Mouse (Mus musculus) embryonic facial prominence, embryonic 15.5 days (tissue): Measurements from ENCODE around the gene Arhgef16. TPM values are rescaled to one million over a fixed set of nuclear protein-coding genes. Genes with fewer than 3 reads are reported as not detected.

ENCODE experiments used
- ATAC-seq: fragments of 200-750 bp; cut with Nextera tagmentation; 2 replicates; pipeline ENCODE4 v1.8.0; 2017; ENCODE audit warnings: low read depth, moderate TSS enrichment; ENCODE audit not compliant: insufficient number of reproducible peaks, low FRiP score, low TSS enrichment
- H3K27ac ChIP-seq: fragments of 300-500 bp; sonication (generic); replicated peaks from 2 replicates; pipeline ENCODE4 v1.5.1; 2015; ENCODE audit warnings: mild to moderate bottlenecking, inconsistent platforms
- H3K27me3 ChIP-seq: fragments of 300-500 bp; sonication (generic); 2 replicates; pipeline ENCODE4 v1.6.1; 2015; ENCODE audit warnings: inconsistent platforms
- H3K36me3 ChIP-seq: fragments of 300-500 bp; sonication (generic); 2 replicates; pipeline ENCODE4 v1.6.1; 2015; ENCODE audit warnings: mild to moderate bottlenecking, inconsistent platforms
- H3K4me1 ChIP-seq: fragments of 300-500 bp; sonication (generic); 2 replicates; pipeline ENCODE4 v1.6.1; 2015; ENCODE audit warnings: inconsistent platforms
- H3K4me2 ChIP-seq: fragments of 300-500 bp; sonication (generic); replicated peaks from 2 replicates; pipeline ENCODE4 v1.6.1; 2015; ENCODE audit warnings: mild to moderate bottlenecking, inconsistent platforms
- H3K4me3 ChIP-seq: fragments of 300-500 bp; sonication (generic); replicated peaks from 2 replicates; pipeline ENCODE4 v1.5.1; 2015; ENCODE audit warnings: mild to moderate bottlenecking, inconsistent platforms
- H3K9ac ChIP-seq: fragments of 300-500 bp; sonication (generic); 2 replicates; pipeline ENCODE4 v1.6.1; 2015; ENCODE audit warnings: inconsistent platforms
- H3K9me3 ChIP-seq: fragments of 300-500 bp; sonication (generic); replicated peaks from 2 replicates; pipeline ENCODE4 v1.6.1; 2016; ENCODE audit warnings: inconsistent platforms
- WGBS: fragments of 180-500 bp; shearing (Covaris S2); methylation state at CpG from one replicate; pipeline ENCODE4 v1.1.7; 2015; 5-methylcytosine and 5-hydroxymethylcytosine counted together
- polyA plus RNA-seq: library from polyadenylated mRNA; unstranded; fragments of >200 nt; fragmentation: Nextera tagmentation; extraction: Ambion mirVana; gene quantifications from 2 replicates; pipeline ENCODE4 v1.2.1, GENCODE M21; 2015

Arhgef16 gene
- polyA plus RNA-seq, 1 experiment from 2014 or later, result 7.7 TPM

DNA sequence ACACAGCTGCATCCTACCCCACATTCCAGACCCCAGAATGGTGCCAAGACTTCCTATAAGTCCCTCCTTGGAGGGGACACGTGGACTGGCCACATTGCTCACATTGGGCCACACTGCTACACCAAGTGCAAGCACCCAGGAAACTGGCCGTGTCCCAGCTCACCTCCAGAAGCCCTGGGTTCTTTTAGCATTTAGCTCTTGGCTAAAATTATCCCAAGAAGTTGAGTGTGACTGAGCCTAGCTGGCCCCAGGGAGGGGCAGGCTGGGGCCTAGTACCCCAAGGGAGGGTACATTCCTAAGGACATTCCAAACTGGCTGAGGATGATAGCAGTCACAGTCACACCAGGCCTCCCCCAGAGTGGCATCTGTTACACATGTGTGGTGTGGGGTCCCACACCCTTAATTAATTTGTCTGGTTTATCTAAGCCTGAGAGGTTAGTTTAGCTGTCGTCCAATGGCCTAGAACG, 7.7 kb downstream of the Arhgef16 start:
- H3K27ac ChIP-seq, result peak overlapping the region; percentile 22; the same call in 1 of the 2 replicates
- no peaks in the 10 kb centered on the region for H3K9me3 ChIP-seq
- no peak for ATAC-seq
- no peaks in the 10 kb centered on the region for H3K36me3 ChIP-seq
- H3K9ac ChIP-seq, result no peak overlapping the region
- H3K27me3 ChIP-seq, result 0 out of 2 replicates have a peak, but pooled peaks cover under 1% of the 10 kb centered on the region
- no peak overlapping the region for H3K4me2 ChIP-seq
- WGBS, result 28% methylated on average over 4 of the region's 4 CpGs
- H3K4me3 ChIP-seq, result no peak overlapping the region
- H3K4me1 ChIP-seq, result peaks cover 12% of the 10 kb centered on the region

DNA sequence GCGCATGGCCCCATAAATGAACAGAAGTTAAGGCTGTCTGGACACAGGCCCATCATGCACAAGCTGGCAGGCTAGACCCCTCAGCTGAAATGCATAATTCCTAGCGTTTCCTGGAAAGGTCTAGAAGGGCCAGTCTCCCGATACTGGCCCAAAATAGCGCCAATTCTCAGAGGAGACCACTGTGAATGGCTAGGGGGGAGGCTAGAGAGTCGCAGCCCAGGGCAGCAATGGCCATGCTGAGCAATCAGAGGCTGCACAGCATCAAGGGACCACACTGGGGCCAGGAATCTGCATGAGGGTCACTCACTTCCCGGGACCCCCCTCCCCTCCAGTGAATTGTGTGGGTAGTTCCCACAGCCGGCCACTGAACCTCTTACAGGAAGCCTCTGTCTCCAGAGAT, 17.8 kb downstream of the Arhgef16 start:
- H3K9me3 ChIP-seq, result no peaks in the 10 kb centered on the region
- no peak overlapping the region for H3K4me3 ChIP-seq
- no peak for ATAC-seq
- H3K4me2 ChIP-seq, result no peak overlapping the region
- no peak overlapping the region for H3K27ac ChIP-seq
- 66% methylated on average over 7 of the region's 7 CpGs for WGBS
- peaks cover 16% of the 10 kb centered on the region for H3K4me1 ChIP-seq
- no peaks in the 10 kb centered on the region for H3K36me3 ChIP-seq
- H3K9ac ChIP-seq, result no peak overlapping the region
- no peaks in the 10 kb centered on the region for H3K27me3 ChIP-seq

DNA sequence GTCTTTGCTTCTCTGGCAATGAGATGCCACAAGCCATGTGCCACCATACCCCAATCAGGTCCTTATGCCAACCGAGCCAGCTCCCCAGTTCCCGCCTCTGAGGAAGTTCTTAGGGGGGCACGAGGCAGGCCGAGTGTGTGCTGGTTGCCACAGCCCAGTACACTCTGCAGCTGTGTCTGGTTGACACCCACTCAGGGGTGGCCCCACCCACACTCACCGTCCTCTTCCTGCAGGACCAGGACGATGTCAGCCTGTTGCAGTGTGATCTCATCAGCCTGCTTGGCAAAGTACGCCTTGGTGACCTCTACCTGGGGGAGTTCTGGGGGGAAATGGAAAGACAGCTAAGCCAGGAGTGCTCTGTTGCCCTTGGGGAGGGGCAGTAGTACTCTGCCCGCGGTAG, 22.0 kb downstream of the Arhgef16 start:
- Histone ChIP-seq H3K9ac (no peak overlapping the region), H3K27ac (no peak overlapping the region), H3K4me2 (no peak overlapping the region), H3K4me3 (no peak overlapping the region), H3K27me3 (no peaks in the 10 kb centered on the region), H3K9me3 (no peaks in the 10 kb centered on the region), H3K4me1 (peaks cover 16% of the 10 kb centered on the region), H3K36me3 (peaks cover 36% of the 10 kb centered on the region)
- 59% methylated on average over 9 of the region's 9 CpGs for WGBS
- no peak for ATAC-seq

DNA sequence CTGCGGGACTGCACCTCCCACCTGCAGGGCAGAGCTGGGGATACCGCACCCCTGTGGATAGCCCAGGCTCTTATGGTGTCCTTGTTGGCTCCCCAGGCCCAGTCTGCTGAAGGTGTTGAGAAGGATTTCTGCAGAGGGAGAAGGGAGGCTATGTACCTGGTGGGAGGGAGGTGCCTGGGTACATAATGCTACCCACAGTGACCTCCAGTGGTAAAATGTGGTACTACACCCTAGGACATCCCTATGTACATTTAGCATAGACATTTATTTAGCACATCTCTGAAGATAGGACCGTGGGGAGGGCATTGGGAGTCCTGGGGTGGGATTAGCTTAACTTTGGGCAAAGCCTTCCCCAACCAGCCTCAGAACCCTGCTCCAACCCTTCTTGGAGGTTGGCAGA, 28.5 kb downstream of the Arhgef16 start:
- Histone ChIP-seq H3K9me3 (no peaks in the 10 kb centered on the region), H3K9ac (no peak overlapping the region), H3K4me1 (peaks cover 12% of the 10 kb centered on the region; the same call in 1 of the 2 replicates), H3K4me3 (no peak overlapping the region), H3K36me3 (peaks cover 92% of the 10 kb centered on the region), H3K27me3 (no peaks in the 10 kb centered on the region), H3K4me2 (no peak overlapping the region), H3K27ac (no peak overlapping the region)
- WGBS, result 57% methylated on average over 3 of the region's 3 CpGs
- ATAC-seq, result no peak

DNA sequence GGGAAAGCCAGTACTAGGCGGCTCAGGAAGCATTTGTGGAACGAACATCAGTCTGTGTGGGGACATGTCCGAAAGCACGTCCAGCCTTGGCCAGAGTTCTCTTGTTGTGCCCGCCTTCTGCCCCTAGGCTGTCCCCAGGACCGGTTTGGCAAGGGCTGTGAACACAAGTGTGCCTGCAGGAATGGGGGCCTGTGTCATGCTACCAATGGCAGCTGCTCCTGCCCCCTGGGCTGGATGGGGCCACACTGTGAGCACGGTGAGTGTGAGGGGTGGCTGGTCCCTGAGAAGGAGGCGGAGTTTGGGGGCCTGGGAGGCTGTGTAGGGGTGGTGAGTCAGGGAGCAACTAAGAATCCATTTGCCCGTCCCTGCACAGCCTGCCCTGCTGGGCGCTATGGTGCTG, 32.0 kb downstream of the Arhgef16 start:
- H3K4me2 ChIP-seq, result no peak overlapping the region
- H3K9ac ChIP-seq, result no peak overlapping the region
- H3K9me3 ChIP-seq, result no peaks in the 10 kb centered on the region
- H3K4me1 ChIP-seq, result peaks cover 12% of the 10 kb centered on the region; the same call in 1 of the 2 replicates
- 43% methylated on average over 10 of the region's 10 CpGs for WGBS
- no peak overlapping the region for H3K4me3 ChIP-seq
- ATAC-seq, result peak; percentile 20; the same call in 1 of the 2 replicates
- no peaks in the 10 kb centered on the region for H3K27me3 ChIP-seq
- peaks cover 83% of the 10 kb centered on the region for H3K36me3 ChIP-seq
- H3K27ac ChIP-seq, result peak overlapping the region; percentile 3; the same call in 1 of the 2 replicates

DNA sequence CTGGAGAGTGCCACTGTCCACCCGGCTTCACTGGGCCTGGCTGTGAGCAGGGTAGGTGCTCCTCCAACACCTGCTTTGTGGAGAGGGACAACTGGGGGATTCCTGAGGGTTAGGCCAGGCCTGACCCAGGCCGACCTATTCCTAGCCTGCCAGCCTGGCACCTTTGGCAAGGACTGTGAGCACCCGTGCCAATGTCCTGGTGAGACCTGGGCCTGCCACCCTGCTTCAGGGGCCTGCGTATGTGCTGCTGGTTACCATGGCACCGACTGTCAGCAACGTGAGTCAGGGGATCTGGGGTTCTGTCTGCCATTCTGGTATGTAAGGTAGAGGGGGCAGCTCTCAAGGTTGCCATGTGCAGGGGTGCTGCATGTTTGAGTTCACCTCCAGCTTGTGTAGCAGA, 34.0 kb downstream of the Arhgef16 start:
- Histone ChIP-seq H3K4me2 (no peak overlapping the region), H3K36me3 (peaks cover 88% of the 10 kb centered on the region), H3K27ac (no peak overlapping the region), H3K27me3 (no peaks in the 10 kb centered on the region), H3K4me3 (no peak overlapping the region), H3K9ac (no peak overlapping the region), H3K4me1 (peaks cover 12% of the 10 kb centered on the region; the same call in 1 of the 2 replicates), H3K9me3 (no peaks in the 10 kb centered on the region)
- ATAC-seq, result no peak
- WGBS, result 87% methylated on average over 6 of the region's 6 CpGs

DNA sequence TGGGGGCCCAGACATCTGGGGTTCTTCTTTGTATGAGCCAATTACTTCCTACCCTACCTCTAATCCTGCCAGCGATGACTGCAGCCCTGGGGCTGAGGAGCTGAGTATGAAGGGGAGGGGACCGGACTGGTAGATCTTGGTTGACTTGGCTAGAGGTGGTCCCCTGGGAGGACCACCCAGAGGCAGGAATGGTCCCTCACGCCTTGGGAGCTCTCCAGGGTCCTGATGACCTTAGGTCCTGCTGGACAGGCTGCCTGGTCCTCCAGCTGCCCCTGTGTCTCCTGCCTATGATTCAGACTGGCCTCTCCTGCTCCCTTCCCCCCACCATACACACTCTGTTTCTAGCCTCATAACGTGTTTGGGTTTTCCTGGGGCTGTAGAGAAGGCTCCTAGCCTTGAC, 39.4 kb downstream of the Arhgef16 start:
- Histone ChIP-seq H3K4me1 (peaks cover 11% of the 10 kb centered on the region; the same call in 1 of the 2 replicates), H3K27ac (no peak overlapping the region), H3K36me3 (peaks cover 74% of the 10 kb centered on the region), H3K9ac (no peak overlapping the region), H3K4me3 (no peak overlapping the region), H3K27me3 (no peaks in the 10 kb centered on the region), H3K4me2 (no peak overlapping the region), H3K9me3 (no peaks in the 10 kb centered on the region)
- WGBS, result 42% methylated on average over 4 of the region's 4 CpGs
- no peak for ATAC-seq

DNA sequence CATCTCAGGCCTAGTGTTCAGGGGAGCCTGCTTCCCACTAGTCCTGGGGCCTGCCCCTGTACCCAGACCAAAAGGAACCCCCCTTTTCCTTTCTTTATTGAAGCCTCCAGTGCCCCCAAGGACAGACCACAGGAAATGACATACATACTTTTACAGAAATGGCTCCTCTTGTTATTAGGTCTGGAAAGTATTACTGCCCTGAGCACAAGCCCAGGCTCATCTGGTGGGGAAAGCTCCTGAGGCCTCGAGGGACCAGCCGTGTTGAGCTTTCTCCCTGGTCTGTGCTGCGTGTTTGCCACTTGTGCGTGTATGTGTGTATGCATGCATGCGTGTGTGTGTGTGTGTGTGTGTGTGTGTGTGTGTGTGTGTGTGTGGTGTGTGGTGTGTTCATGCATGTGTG, 40.7 kb downstream of the Arhgef16 start:
- 49% methylated on average over 5 of the region's 5 CpGs for WGBS
- Histone ChIP-seq H3K4me1 (peaks cover 11% of the 10 kb centered on the region; the same call in 1 of the 2 replicates), H3K27me3 (no peaks in the 10 kb centered on the region), H3K4me2 (no peak overlapping the region), H3K27ac (peak overlapping the region; percentile 48; the same call in 1 of the 2 replicates), H3K9ac (no peak overlapping the region), H3K36me3 (peaks cover 78% of the 10 kb centered on the region), H3K9me3 (no peaks in the 10 kb centered on the region), H3K4me3 (no peak overlapping the region)
- ATAC-seq, result peak; percentile 48; the same call in 1 of the 2 replicates

DNA sequence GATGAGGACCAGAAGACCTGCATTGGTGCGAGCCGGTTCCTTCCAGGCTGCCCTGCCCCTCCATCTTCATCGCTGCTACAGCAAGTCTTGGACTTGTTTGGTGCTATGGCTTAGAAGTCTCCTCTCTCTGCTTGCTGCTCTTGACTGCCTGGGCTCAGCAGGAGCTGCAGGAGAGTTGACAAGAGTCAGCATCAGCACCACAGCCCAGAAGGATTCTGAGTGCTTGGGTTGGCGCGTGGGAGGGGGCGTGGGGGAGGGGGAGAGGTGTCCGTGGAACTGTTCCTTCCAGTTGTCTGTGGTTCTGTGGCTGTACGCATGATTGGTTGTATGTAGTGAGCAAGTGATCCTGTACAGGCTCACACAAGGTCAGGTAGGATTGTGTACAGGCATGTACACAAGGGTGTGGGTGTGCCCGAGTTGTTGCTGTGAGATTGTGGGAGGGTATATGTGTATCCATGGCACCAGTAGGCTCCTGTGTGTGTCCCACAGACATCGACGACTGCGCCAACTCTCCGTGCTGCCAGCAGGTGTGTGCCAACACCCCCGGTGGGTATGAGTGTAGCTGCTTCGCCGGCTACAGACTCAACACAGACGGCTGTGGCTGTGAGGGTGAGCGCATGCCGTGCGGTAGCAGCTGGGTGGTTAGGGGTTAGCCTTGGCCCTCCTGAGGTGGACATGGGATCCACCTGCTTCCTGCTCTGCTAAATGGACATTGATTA, 48.8 kb downstream of the Arhgef16 start:
- 87% methylated on average over 20 of the region's 20 CpGs for WGBS
- H3K4me3 ChIP-seq, result no peak overlapping the region

DNA sequence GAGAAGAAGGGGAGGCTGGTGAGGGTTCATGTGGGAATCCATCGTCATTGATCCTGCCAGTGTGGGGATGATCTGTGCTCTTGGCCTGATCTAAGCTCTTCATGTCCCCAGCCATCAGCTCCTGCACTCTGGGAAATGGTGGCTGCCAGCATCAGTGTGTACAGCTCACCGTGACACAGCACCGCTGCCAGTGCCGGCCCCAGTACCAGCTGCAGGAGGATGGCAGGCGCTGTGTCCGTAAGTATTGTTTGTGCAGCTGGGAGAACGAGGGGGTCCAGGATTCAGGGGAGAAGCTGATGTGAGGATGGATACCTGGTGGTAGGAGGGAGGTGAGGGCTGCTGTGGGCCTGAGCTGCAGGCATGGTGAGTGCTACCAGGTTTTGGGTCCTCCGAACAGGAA, 52.2 kb downstream of the Arhgef16 start:
- 64% methylated on average over 8 of the region's 8 CpGs for WGBS
- Histone ChIP-seq H3K4me2 (no peak overlapping the region), H3K9me3 (no peaks in the 10 kb centered on the region), H3K27ac (no peak overlapping the region), H3K9ac (no peak overlapping the region), H3K4me3 (no peak overlapping the region), H3K4me1 (peaks cover 48% of the 10 kb centered on the region), H3K27me3 (no peaks in the 10 kb centered on the region), H3K36me3 (peaks cover 35% of the 10 kb centered on the region)
- no peak for ATAC-seq

More for the DNA sequence above, 48.8 kb downstream of the Arhgef16 start:
- no peaks in the 10 kb centered on the region for H3K9me3 ChIP-seq
- no peak for ATAC-seq
- H3K36me3 ChIP-seq, result peaks cover 60% of the 10 kb centered on the region
- peaks cover 14% of the 10 kb centered on the region for H3K4me1 ChIP-seq
- no peak overlapping the region for H3K9ac ChIP-seq
- H3K27me3 ChIP-seq, result no peaks in the 10 kb centered on the region
- no peak overlapping the region for H3K27ac ChIP-seq
- no peak overlapping the region for H3K4me2 ChIP-seq

DNA sequence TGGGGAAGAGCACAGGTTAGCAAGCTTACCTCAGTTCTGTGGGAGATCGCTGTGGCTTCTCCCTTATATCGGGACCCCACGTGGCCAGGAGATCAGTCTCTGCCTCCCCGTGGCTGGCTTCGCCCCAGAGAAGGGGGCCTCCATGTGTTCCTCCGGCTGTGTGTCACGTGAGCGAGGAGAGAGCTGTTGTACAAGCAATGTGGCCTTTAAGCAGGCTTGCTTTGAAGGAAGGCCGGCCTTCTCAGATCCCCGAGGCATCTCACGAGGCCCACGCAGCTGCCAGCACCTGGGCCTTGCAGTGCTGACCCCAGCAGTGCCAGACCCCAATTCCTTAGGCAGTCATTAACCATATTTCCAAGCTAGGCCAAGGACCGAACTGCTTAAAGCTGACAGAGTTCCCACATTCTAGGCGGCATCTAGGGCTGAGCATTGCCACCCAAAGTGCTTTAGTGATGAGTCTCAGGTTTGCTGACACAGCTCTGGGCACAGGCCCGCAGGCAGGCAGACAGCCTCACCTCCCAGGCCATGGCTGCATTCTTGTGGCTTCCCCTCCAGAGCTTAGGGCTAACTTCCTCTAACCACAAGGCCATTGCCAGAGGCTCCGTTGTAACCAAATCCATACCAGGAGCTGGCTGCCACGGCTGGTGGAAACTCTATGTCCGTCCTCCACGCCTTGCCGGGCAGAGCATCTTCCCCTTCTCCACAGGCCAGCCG, 53.2 kb downstream of the Arhgef16 start:
- WGBS, result 27% methylated on average over 21 of the region's 21 CpGs
- no peak overlapping the region for H3K4me3 ChIP-seq
- H3K4me2 ChIP-seq, result no peak overlapping the region
- H3K4me1 ChIP-seq, result peaks cover 59% of the 10 kb centered on the region
- H3K9ac ChIP-seq, result no peak overlapping the region
- peak overlapping the region; percentile 87 for H3K27ac ChIP-seq
- peak; percentile 27 for ATAC-seq
- H3K36me3 ChIP-seq, result peaks cover 27% of the 10 kb centered on the region
- H3K27me3 ChIP-seq, result no peaks in the 10 kb centered on the region
- no peaks in the 10 kb centered on the region for H3K9me3 ChIP-seq
